Mouse (Mus musculus): Measurements from ENCODE around the gene Dnaja3.

DNA sequence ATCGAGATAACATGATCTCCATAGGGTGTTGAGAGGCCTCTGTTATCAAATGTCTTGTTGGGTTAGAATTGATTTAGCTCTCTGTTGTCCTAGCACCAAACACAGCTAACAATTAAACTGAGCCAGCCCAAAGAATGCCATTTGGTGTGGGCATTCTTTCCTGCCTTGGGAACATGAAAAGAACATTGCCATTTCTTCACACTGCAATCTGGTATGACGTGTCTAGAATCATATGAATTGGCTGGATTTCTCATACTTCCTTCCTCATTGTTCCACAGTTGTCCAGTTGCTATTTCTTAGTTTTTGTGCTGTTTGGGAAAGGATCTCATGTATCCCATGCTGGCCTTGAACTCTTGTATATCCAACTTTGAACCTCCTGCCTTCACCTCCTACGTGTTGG lies 114.3 kb downstream of the Dnaja3 start:
- TF ChIP-seq CTCF (IDR thresholded peaks at IDR 0.05; ENCODE audit: insufficient read depth, low read depth, low read length): no peak
- no peak for TF ChIP-seq POLR2A (IDR thresholded peaks at IDR 0.05; ENCODE audit: insufficient read depth, low read depth, low read length)

All from olfactory bulb, adult 2 months (tissue).